Mouse (Mus musculus) fat pad, adult 2 months (tissue): ENCODE results near the gene Rxfp4.
"Not testable (repeated sequence)": the region's sequence is repeated elsewhere in the genome, so short reads cannot be mapped to it uniquely, and the experiment has no call there.

ENCODE experiments used
- DNase-seq: peaks from one replicate; pipeline ENCODE4 v3.0.0-alpha.2; 2011; ENCODE audit warnings: low read depth, low spot score; ENCODE audit errors: extremely low read depth

Rxfp4 gene

GRCm38 (mm10) chr3:88616951-88617500 is 35.9 kb downstream of the Rxfp4 start:
- DNase-seq: no peak

GRCm38 (mm10) chr3:88615902-88616391 is 37.0 kb downstream of the Rxfp4 start:
- DNase-seq: no peak

- DNase-seq: no peak
Observed at GRCm38 (mm10) chr3:88615117-88615516, 37.8 kb downstream of the Rxfp4 start.

DNA sequence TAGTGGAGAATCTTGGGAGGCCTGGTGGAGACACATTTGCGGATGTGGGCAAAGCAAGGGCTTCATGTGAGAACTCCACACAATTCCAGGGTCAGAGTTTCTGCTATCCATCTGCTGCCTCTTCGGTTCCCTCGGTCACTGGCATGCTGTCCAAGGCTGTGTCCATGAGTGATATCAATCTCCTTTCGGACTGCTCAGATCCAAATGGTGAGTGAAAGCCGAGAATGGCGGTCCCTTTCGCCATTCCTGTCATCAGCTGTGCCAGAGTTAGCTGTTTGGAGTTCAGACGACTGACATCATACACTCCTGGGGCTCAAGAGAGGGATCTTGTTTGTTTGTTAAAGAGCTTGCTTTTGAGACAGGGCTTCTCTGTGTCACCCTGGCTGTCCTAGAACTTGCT is 38.5 kb downstream of the Rxfp4 start:
- DNase-seq: no peak

GRCm38 (mm10) chr3:88609066-88609465 is 43.9 kb downstream of the Rxfp4 start:
- no peak for DNase-seq

DNA sequence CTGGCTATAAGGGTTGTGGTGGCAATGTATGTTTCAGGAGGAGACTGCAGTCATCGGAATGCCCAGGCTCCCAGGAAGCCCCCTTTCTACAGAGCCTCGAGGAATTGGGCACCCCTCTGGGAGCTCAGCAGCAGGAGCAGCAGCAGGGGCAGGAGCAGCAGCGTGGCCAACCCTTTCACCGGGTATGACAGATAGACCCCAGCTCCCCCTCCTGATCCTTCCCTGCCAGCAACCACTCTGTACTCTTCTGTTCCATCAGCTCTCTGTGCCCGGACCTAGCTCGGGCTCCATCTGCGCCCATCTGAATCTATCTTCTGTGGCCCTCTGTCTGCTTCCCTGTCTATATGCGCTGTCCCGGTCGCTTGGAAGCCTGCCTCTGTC is 45.2 kb downstream of the Rxfp4 start:
- no peak for DNase-seq

GRCm38 (mm10) chr3:88607065-88607757 is 45.7 kb downstream of the Rxfp4 start:
- no peak for DNase-seq

DNA sequence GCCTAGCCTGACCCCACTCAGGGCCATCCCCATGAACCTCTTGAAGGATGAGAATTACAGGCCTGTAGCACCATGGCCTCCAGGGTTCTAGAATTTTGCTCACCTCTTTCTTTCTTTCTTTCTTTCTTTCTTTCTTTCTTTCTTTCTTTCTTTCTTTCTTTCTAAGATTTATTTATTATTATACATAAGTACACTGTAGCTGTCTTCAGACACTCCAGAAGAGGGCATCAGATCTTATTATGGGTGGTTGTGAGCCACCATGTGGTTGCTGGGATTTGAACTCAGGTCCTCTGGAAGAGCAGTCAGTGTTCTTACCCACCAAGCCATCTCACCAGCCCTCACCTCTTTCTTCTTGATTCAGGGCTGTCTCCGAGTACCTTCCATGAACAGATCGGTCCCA is 47.3 kb downstream of the Rxfp4 start, which contains the start of gene Arhgef2:
TSS of gene Arhgef2 (plus strand) at position 301 of the 400 bp plus-strand sequence.
- not testable (repeated sequence) for DNase-seq

- no peak for DNase-seq
Observed at GRCm38 (mm10) chr3:88604863-88605262, 48.1 kb downstream of the Rxfp4 start.

GRCm38 (mm10) chr3:88603714-88604161 is 49.2 kb downstream of the Rxfp4 start:
- no peak for DNase-seq

GRCm38 (mm10) chr3:88602466-88602865 is 50.5 kb downstream of the Rxfp4 start:
- no peak for DNase-seq
